Mouse (Mus musculus) hindbrain, embryonic 14.5 days (tissue): ENCODE data around the gene Slc35g3. TPM values are rescaled to one million over a fixed set of nuclear protein-coding genes. Genes with fewer than 3 reads are reported as not detected.
A peak's percentile ranks its signal among the peaks of the same experiment; 100 is the strongest.

Source experiments
- ATAC-seq: fragments of 200-750 bp; cut with Nextera tagmentation; 2 replicates; pipeline ENCODE4 v1.8.0; 2017; ENCODE audit warnings: moderate number of reproducible peaks, mild to moderate bottlenecking, moderate TSS enrichment, moderate library complexity; ENCODE audit not compliant: low FRiP score
- DNase-seq: peaks from one replicate; pipeline ENCODE4 v3.0.0-alpha.2; 2015; ENCODE audit warnings: low spot score
- H3K27ac ChIP-seq: fragments of 300-500 bp; sonication (generic); 2 replicates; pipeline ENCODE4 v1.5.1; 2014; ENCODE audit warnings: mild to moderate bottlenecking, moderate library complexity
- H3K27me3 ChIP-seq: fragments of 300-500 bp; sonication (generic); 2 replicates; pipeline ENCODE4 v1.6.1; 2014; ENCODE audit warnings: mild to moderate bottlenecking, low read length, mixed read lengths; ENCODE audit not compliant: control insufficient read depth, insufficient read depth
- H3K36me3 ChIP-seq: fragments of 300-500 bp; sonication (generic); replicated peaks from 2 replicates; pipeline ENCODE4 v1.6.1; 2014; ENCODE audit not compliant: control insufficient read depth, insufficient read depth
- H3K4me1 ChIP-seq: fragments of 300-500 bp; sonication (generic); replicated peaks from 2 replicates; pipeline ENCODE4 v1.6.1; 2014; ENCODE audit warnings: antibody characterized with exemption, low read length, mixed read lengths; ENCODE audit not compliant: control insufficient read depth, insufficient read depth
- H3K4me2 ChIP-seq: fragments of 300-500 bp; sonication (generic); replicated peaks from 2 replicates; pipeline ENCODE4 v1.6.1; 2014; ENCODE audit warnings: mild to moderate bottlenecking, moderate library complexity
- H3K4me3 ChIP-seq: fragments of 300-500 bp; sonication (generic); replicated peaks from 2 replicates; pipeline ENCODE4 v1.5.1; 2014; ENCODE audit warnings: mild to moderate bottlenecking, low read length
- H3K9ac ChIP-seq: fragments of 300-500 bp; sonication (generic); 2 replicates; pipeline ENCODE4 v1.6.1; 2014
- H3K9me3 ChIP-seq: fragments of 300-500 bp; sonication (generic); 2 replicates; pipeline ENCODE4 v1.6.1; 2016; ENCODE audit warnings: low read length; ENCODE audit not compliant: control insufficient read depth
- WGBS: fragments of 180-500 bp; shearing (Covaris S2); extraction: QIAGEN DNeasy Blood & Tissue Kit; methylation state at CpG from one replicate; pipeline ENCODE4 v1.1.7; 2014; 5-methylcytosine and 5-hydroxymethylcytosine counted together
- polyA plus RNA-seq: library from polyadenylated mRNA; unstranded; fragments of >200 nt; fragmentation: Nextera tagmentation; extraction: Ambion mirVana; gene quantifications from 2 replicates; pipeline ENCODE4 v1.2.1, GENCODE M21; 2014

Slc35g3 gene
- polyA plus RNA-seq, 1 experiment from 2014 or later = 0.39 TPM

DNA sequence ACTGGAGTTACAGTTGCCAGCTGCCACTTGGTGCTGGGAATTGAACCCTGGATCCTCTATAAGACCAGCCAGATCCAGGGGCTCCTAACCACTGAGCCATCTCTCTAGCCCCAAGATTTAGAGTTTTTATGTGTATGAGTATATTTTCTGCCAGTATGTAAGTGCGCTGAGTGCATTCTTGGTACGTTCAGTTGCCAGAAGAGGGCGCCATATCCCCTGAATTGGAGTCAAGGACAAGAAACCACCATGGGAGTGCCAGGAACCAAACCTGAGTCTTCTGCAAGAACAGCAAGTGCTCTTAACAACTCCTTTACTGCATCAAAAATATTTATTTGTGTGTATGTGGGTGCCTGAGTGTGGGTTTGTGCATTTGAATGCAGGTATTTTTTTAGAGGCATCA lies 32.7 kb downstream of the Slc35g3 start:
- Histone ChIP-seq H3K4me1 (no peaks in the 10 kb centered on the region), H3K36me3 (peaks cover 8% of the 10 kb centered on the region), H3K27ac (no peak overlapping the region), H3K4me2 (no peak overlapping the region), H3K9ac (no peak overlapping the region), H3K4me3 (no peak overlapping the region), H3K9me3 (no peaks in the 10 kb centered on the region), H3K27me3 (no peaks in the 10 kb centered on the region)
- peak; percentile 50 for DNase-seq
- ATAC-seq = no peak
- 22% methylated on average over 3 of the region's 3 CpGs for WGBS

GRCm38 (mm10) chr11:69725951-69726350 lies 35.8 kb downstream of the Slc35g3 start:
- Histone ChIP-seq H3K9me3 (no peaks in the 10 kb centered on the region), H3K4me2 (no peak overlapping the region), H3K9ac (no peak overlapping the region), H3K4me1 (no peaks in the 10 kb centered on the region), H3K27me3 (no peaks in the 10 kb centered on the region), H3K27ac (no peak overlapping the region), H3K4me3 (no peak overlapping the region), H3K36me3 (no peaks in the 10 kb centered on the region)
- WGBS = 41% methylated on average over 5 of the region's 5 CpGs
- ATAC-seq = no peak
- DNase-seq = no peak

GRCm38 (mm10) chr11:69723074-69723473 lies 38.7 kb downstream of the Slc35g3 start:
- ATAC-seq = no peak
- H3K9me3 ChIP-seq = no peaks in the 10 kb centered on the region
- no peak overlapping the region for H3K27ac ChIP-seq
- H3K4me1 ChIP-seq = 0 out of 2 replicates have a peak, but pooled peaks cover 3% of the 10 kb centered on the region
- no peak overlapping the region for H3K4me3 ChIP-seq
- 53% methylated on average over 2 of the region's 2 CpGs for WGBS
- H3K9ac ChIP-seq = no peak overlapping the region
- no peaks in the 10 kb centered on the region for H3K27me3 ChIP-seq
- H3K36me3 ChIP-seq = no peaks in the 10 kb centered on the region
- no peak overlapping the region for H3K4me2 ChIP-seq
- DNase-seq = no peak

DNA sequence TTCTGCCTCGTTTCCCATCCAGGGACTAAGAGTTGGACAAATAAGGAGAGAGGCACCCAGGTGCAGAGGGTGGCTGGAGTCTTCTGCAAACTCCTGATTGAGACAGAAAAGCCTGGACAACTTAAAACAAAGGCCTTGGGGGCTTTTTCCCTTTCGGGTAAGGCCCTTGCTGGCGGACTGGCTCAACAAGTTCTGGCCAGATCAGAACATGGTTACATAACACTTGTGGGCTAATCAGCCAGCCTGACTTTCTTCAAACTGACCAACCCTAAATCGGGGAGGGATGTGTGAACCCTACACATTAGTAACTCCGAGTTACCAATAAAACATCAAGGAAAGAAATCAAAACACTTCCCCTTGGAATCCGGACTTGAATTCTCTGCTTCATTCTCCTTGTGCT lies 40.9 kb downstream of the Slc35g3 start:
- no peak for ATAC-seq
- DNase-seq = no peak
- Histone ChIP-seq H3K27me3 (no peaks in the 10 kb centered on the region), H3K9me3 (no peaks in the 10 kb centered on the region), H3K4me3 (no peak overlapping the region), H3K4me1 (0 out of 2 replicates have a peak, but pooled peaks cover 3% of the 10 kb centered on the region), H3K9ac (no peak overlapping the region), H3K4me2 (no peak overlapping the region), H3K36me3 (no peaks in the 10 kb centered on the region), H3K27ac (no peak overlapping the region)
- 88% methylated on average over 6 of the region's 6 CpGs for WGBS

GRCm38 (mm10) chr11:69719423-69719822 lies 42.3 kb downstream of the Slc35g3 start:
- Histone ChIP-seq H3K4me2 (no peak overlapping the region), H3K9me3 (no peaks in the 10 kb centered on the region), H3K36me3 (no peaks in the 10 kb centered on the region), H3K4me3 (no peak overlapping the region), H3K9ac (no peak overlapping the region), H3K4me1 (0 out of 2 replicates have a peak, but pooled peaks cover 3% of the 10 kb centered on the region), H3K27me3 (no peaks in the 10 kb centered on the region), H3K27ac (no peak overlapping the region)
- WGBS = 72% methylated on average over 6 of the region's 6 CpGs
- ATAC-seq = no peak
- DNase-seq = no peak

DNA sequence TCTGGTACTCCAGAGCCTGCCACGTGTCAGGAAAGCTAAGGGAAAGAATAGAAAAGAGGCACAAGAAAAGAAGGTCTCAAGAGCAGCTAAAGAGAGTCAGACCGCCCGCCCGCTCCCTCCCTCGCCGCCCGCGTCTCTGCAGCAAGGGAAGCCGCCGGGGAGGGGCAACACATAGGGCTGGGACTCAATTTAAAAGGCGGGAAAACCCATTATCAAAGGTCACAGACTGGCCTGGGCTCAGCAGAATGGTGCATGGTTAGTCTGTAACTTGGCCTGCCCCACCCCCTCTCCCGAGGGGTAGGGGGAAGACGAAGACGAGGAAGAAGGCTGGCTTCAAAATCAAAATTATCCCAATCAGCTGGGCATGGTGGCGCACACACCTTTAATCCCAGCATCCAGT lies 43.1 kb downstream of the Slc35g3 start:
- Histone ChIP-seq H3K27me3 (no peaks in the 10 kb centered on the region), H3K9ac (no peak overlapping the region), H3K4me1 (0 out of 2 replicates have a peak, but pooled peaks cover 3% of the 10 kb centered on the region), H3K27ac (no peak overlapping the region), H3K4me2 (no peak overlapping the region; the same call in 1 of the 2 replicates), H3K4me3 (no peak overlapping the region), H3K36me3 (no peaks in the 10 kb centered on the region), H3K9me3 (no peaks in the 10 kb centered on the region)
- no peak for DNase-seq
- 31% methylated on average over 15 of the region's 15 CpGs for WGBS
- ATAC-seq = no peak

GRCm38 (mm10) chr11:69716953-69717352 lies 44.8 kb downstream of the Slc35g3 start:
- H3K27me3 ChIP-seq = no peaks in the 10 kb centered on the region
- H3K36me3 ChIP-seq = no peaks in the 10 kb centered on the region
- H3K4me3 ChIP-seq = no peak overlapping the region
- 0 out of 2 replicates have a peak, but pooled peaks cover 3% of the 10 kb centered on the region for H3K4me1 ChIP-seq
- ATAC-seq (no peak), DNase-seq (no peak)
- no peak overlapping the region for H3K27ac ChIP-seq
- H3K9me3 ChIP-seq = no peaks in the 10 kb centered on the region
- WGBS = 65% methylated on average over 4 of the region's 4 CpGs
- H3K4me2 ChIP-seq = no peak overlapping the region
- H3K9ac ChIP-seq = no peak overlapping the region

GRCm38 (mm10) chr11:69715929-69716328 lies 45.8 kb downstream of the Slc35g3 start:
- ATAC-seq (no peak), DNase-seq (no peak)
- Histone ChIP-seq H3K27ac (no peak overlapping the region), H3K9me3 (no peaks in the 10 kb centered on the region), H3K4me2 (no peak overlapping the region), H3K9ac (no peak overlapping the region), H3K4me1 (0 out of 2 replicates have a peak, but pooled peaks cover 3% of the 10 kb centered on the region), H3K4me3 (no peak overlapping the region), H3K36me3 (no peaks in the 10 kb centered on the region), H3K27me3 (no peaks in the 10 kb centered on the region)
- WGBS = 26% methylated on average over 5 of the region's 5 CpGs

GRCm38 (mm10) chr11:69715482-69715881 lies 46.3 kb downstream of the Slc35g3 start:
- no peak overlapping the region for H3K4me2 ChIP-seq
- H3K9me3 ChIP-seq = no peaks in the 10 kb centered on the region
- no peak overlapping the region for H3K27ac ChIP-seq
- no peaks in the 10 kb centered on the region for H3K27me3 ChIP-seq
- 59% methylated on average over 9 of the region's 9 CpGs for WGBS
- no peaks in the 10 kb centered on the region for H3K36me3 ChIP-seq
- H3K4me3 ChIP-seq = no peak overlapping the region
- 0 out of 2 replicates have a peak, but pooled peaks cover 3% of the 10 kb centered on the region for H3K4me1 ChIP-seq
- DNase-seq (no peak), ATAC-seq (no peak)
- H3K9ac ChIP-seq = no peak overlapping the region
